18 mouse cellular contexts compared by ENCODE assay signal in the genomic region with DNA sequence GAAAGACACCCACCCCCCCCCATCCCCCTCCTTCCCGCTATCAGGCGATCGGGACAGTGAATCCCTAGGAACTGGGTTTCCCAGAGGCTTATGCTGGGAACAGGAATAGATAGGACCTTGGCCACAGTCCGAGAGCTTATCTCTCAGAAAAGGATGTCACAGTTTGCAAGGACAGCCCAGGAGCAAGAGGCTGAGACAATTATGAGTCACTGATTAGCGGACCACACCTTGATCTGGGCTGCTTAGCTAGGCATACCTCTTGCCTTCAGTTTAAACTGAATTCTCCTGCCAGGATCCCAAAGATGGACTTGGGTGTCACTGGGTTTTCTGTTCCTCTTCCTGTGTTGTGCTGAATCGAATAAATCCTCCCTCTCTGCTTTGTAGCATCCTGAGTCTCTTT. TPM values are rescaled to one million over a fixed set of nuclear protein-coding genes. Genes with fewer than 3 reads are reported as not detected.
DNase-seq lines count a peak whose midpoint lies in the region; ATAC-seq and TF ChIP-seq lines count a peak whose summit lies in the region.
"Had no signal": no experiment of that assay in that cellular context is flagged by ENCODE, and none has a peak within 500 bp of the region (broad histone marks: within the 10 kb centered on the region; RNA-seq: fewer than 3 reads in every experiment).

No protein-coding gene starts in this region.

- peak; percentile 85 for DNase-seq in heart, adult 11 months
- DNase-seq in heart, postnatal 4 days, result no peak
- DNase-seq in MEL (ENCODE audit: low read depth, low spot score), result peak; percentile 56
- DNase-seq in adrenal gland, postnatal 36 days, result peak; percentile 31 to 41
- no peak for DNase-seq in liver, embryonic 13.5 days
- no peak for DNase-seq in gastrocnemius, postnatal 14 days
- DNase-seq in retina, embryonic 14.5 days (ENCODE audit: low spot score), result no peak
- DNase-seq: cerebellum, adult 11 months; cerebellum, adult 9-11 months; forebrain, postnatal 0 days had no signal

- H3K36me3 ChIP-seq in MEL (ENCODE audit: control insufficient read depth in 1 of 2, insufficient read depth in 2 of 2, low read length in 2 of 2), result peaks cover 0 to 12% of the 10 kb centered on the region in 2 experiments; a peak in 2 of 4 replicates
- H3K36me3 ChIP-seq in liver, embryonic 13.5 days, result no peaks in the 10 kb centered on the region
- H3K36me3 ChIP-seq: hindbrain, embryonic 12.5 days; limb, embryonic 15.5 days; midbrain, embryonic 10.5 days; neural tube, embryonic 13.5 days had no signal

- H3K4me2 ChIP-seq in liver, embryonic 13.5 days, result no peak overlapping the region
- H3K4me2 ChIP-seq: hindbrain, embryonic 12.5 days; limb, embryonic 15.5 days; lung, embryonic 14.5 days; neural tube, embryonic 13.5 days had no signal

- TF ChIP-seq EP300 in MEL (IDR thresholded peaks at IDR 0.05; ENCODE audit: low read depth in 1 of 2, low read length in 2 of 2), result peak; percentile 76 to 79

- H3K4me3 ChIP-seq in MEL (ENCODE audit: control insufficient read depth in 1 of 2, insufficient read depth in 1 of 2, low read depth in 2 of 2, low read length in 2 of 2), result no peak overlapping the region
- no peak overlapping the region for H3K4me3 ChIP-seq in liver, embryonic 13.5 days (replicated peaks)
- H3K4me3 ChIP-seq: hindbrain, embryonic 12.5 days; limb, embryonic 15.5 days; midbrain, embryonic 10.5 days; myocyte; neural tube, embryonic 13.5 days had no signal

- H3K9ac ChIP-seq in MEL (ENCODE audit: control insufficient read depth, low read depth, low read length, poor library complexity, severe bottlenecking), result no peak overlapping the region
- no peak overlapping the region for H3K9ac ChIP-seq in liver, embryonic 13.5 days
- H3K9ac ChIP-seq: forebrain, postnatal 0 days; hindbrain, embryonic 12.5 days; limb, embryonic 15.5 days; lung, embryonic 14.5 days; neural tube, embryonic 13.5 days had no signal

- peak; percentile 51 for ATAC-seq in liver, embryonic 13.5 days (ENCODE audit: low read depth)
- ATAC-seq: forebrain, postnatal 0 days; midbrain, embryonic 16.5 days had no signal

- no peaks in the 10 kb centered on the region for H3K9me3 ChIP-seq in MEL (replicated peaks; ENCODE audit: insufficient read depth, low read length)
- no peaks in the 10 kb centered on the region for H3K9me3 ChIP-seq in liver, embryonic 13.5 days (replicated peaks)
- H3K9me3 ChIP-seq: hindbrain, embryonic 12.5 days; limb, embryonic 15.5 days; midbrain, embryonic 10.5 days; neural tube, embryonic 13.5 days had no signal

- intact Hi-C loops in gastrocnemius, postnatal 14 days (cut with DNase I; ENCODE audit: low total_unique reads), result loop anchor here (5.0 kb wide), 1 partner anchor 416 kb away; no protein-coding TSS in a partner anchor

- H3K4me1 ChIP-seq in MEL (ENCODE audit: control insufficient read depth in 1 of 2, insufficient read depth in 2 of 2, low read length in 2 of 2), result peaks cover 0 to 20% of the 10 kb centered on the region in 2 experiments; a peak in 2 of 4 replicates
- peaks cover 19% of the 10 kb centered on the region for H3K4me1 ChIP-seq in liver, embryonic 13.5 days (replicated peaks)
- H3K4me1 ChIP-seq: limb, embryonic 15.5 days; neural tube, embryonic 13.5 days had no signal

- H3K27ac ChIP-seq in MEL (ENCODE audit: control insufficient read depth, low read depth, low read length), result peak overlapping the region; percentile 45
- H3K27ac ChIP-seq in liver, embryonic 13.5 days, result no peak overlapping the region
- H3K27ac ChIP-seq: hindbrain, embryonic 12.5 days; kidney, postnatal 0 days; limb, embryonic 15.5 days; midbrain, embryonic 10.5 days; neural tube, embryonic 13.5 days had no signal

- WGBS in liver, embryonic 13.5 days (ENCODE audit: insufficient replicate concordance), result 47% methylated on average over 6 of the region's 6 CpGs

- no peak for TF ChIP-seq RAD21 in MEL (IDR thresholded peaks at IDR 0.05; ENCODE audit: low read depth, low read length)

- H3K79me2 ChIP-seq in MEL (ENCODE audit: control insufficient read depth, insufficient read depth, low read length, poor library complexity), result no peaks in the 10 kb centered on the region

- TF ChIP-seq POLR2A in MEL (IDR thresholded peaks at IDR 0.05; ENCODE audit: control insufficient read depth in 1 of 2, insufficient read depth in 1 of 2, low read depth in 1 of 2, low read length in 2 of 2, poor library complexity in 1 of 2), result no peak

- no peak for TF ChIP-seq CTCF in MEL (IDR thresholded peaks at IDR 0.05 in 2 of 3, conservative IDR thresholded peaks at IDR 0.05 in 1 of 3; ENCODE audit: control insufficient read depth in 1 of 3, insufficient read depth in 1 of 3, low read depth in 2 of 3, low read length in 3 of 3, poor library complexity in 1 of 3, severe bottlenecking in 1 of 3)

- no peaks in the 10 kb centered on the region for H3K27me3 ChIP-seq in MEL (ENCODE audit: control insufficient read depth in 1 of 2, insufficient read depth in 2 of 2, low read length in 2 of 2)
- no peaks in the 10 kb centered on the region for H3K27me3 ChIP-seq in liver, embryonic 13.5 days
- H3K27me3 ChIP-seq: hindbrain, embryonic 12.5 days; limb, embryonic 15.5 days; neural tube, embryonic 13.5 days had no signal

TF ChIP-seq in MEL, 35 proteins besides CTCF, POLR2A, EP300 and RAD21:
- no peak for TF ChIP-seq CHD2 (IDR thresholded peaks at IDR 0.05; ENCODE audit: low read length)
- TF ChIP-seq GATA1 (IDR thresholded peaks at IDR 0.05; ENCODE audit: low read depth, low read length), result peak; percentile 72
- TF ChIP-seq TCF12 (IDR thresholded peaks at IDR 0.05; ENCODE audit: low read depth, low read length), result 0 out of 2 replicates have a peak, but pooled peaks have one; percentile 33
- TF ChIP-seq RCOR1 (IDR thresholded peaks at IDR 0.05; ENCODE audit: low read depth, low read length), result peak; percentile 48; the same call in 1 of the 2 replicates
- TF ChIP-seq ETS1 (IDR thresholded peaks at IDR 0.05; ENCODE audit: low read depth, low read length), result peak; percentile 24; the same call in 1 of the 2 replicates
- TF ChIP-seq TAL1 (IDR thresholded peaks at IDR 0.05; ENCODE audit: low read length), result peak; percentile 55
TF ChIP-seq in MEL: peak in this region for 5.

RNA-seq across cellular contexts. Expression of a gene that starts 6.0 kb away (rescaled TPM):
- total RNA-seq in heart, postnatal 4 days (2021), result 10 to 100 TPM; 14.2 to 14.4 TPM
- 5.0 and 5.2 TPM in 2 replicates for total RNA-seq in MEL (2012; rRNA removed)
- polyA plus RNA-seq in MEL (2012; ENCODE audit: insufficient read depth in 1 of 2, insufficient read length in 2 of 2, low read depth in 1 of 2, low replicate concordance in 2 of 2, missing spikeins in 1 of 2), result 1 to 10 TPM in 1 of 2 experiments, not detected in 1; 7.9 TPM
- 10 to 100 TPM in 1 of 2 experiments, 1 to 10 TPM in 1; 9.0 to 10.4 TPM for total RNA-seq in adrenal gland, postnatal 36 days (2021)
- 2.9 and 3.7 TPM in 2 replicates for polyA plus RNA-seq in liver, embryonic 13.5 days (2015; fragmentation: Nextera tagmentation; extraction: Ambion mirVana)
- total RNA-seq in gastrocnemius, postnatal 14 days (2021), result 10 to 100 TPM; 10.1 to 10.5 TPM

Comparison
In these comparisons a context has a peak if more than half of its experiments do, and no peak if none do; other contexts are left out.
1. DNase-seq: peak in heart, adult 11 months (single experiment), MEL (single experiment) and adrenal gland, postnatal 36 days (2 of 2); none in heart, postnatal 4 days (single experiment), liver, embryonic 13.5 days (single experiment), gastrocnemius, postnatal 14 days (single experiment) and retina, embryonic 14.5 days (single experiment).